Mouse (Mus musculus) heart, embryonic 12.5 days (tissue): ENCODE measurements at regions not wholly inside any gene's neighbourhood (a gene's known extent, or its start where the extent isn't known, plus 50 kb on each side); places are given as distances from the start of the nearest gene placed in this dataset.

Experiments used
- ATAC-seq: fragments of 200-750 bp; cut with Nextera tagmentation; 2 replicates; pipeline ENCODE4 v1.8.0; 2017; ENCODE audit warnings: moderate TSS enrichment, moderate library complexity; ENCODE audit not compliant: insufficient number of reproducible peaks, low FRiP score
- H3K27ac ChIP-seq: fragments of 300-500 bp; sonication (generic); 2 replicates; pipeline ENCODE4 v1.5.1; 2016; ENCODE audit warnings: mild to moderate bottlenecking, moderate library complexity; ENCODE audit not compliant: poor library complexity, severe bottlenecking
- H3K27me3 ChIP-seq: fragments of 300-500 bp; sonication (generic); replicated peaks from 2 replicates; pipeline ENCODE4 v1.6.1; 2016; ENCODE audit warnings: mild to moderate bottlenecking, moderate library complexity
- H3K36me3 ChIP-seq: fragments of 300-500 bp; sonication (generic); 2 replicates; pipeline ENCODE4 v1.6.1; 2016; ENCODE audit warnings: mild to moderate bottlenecking, moderate library complexity
- H3K4me1 ChIP-seq: fragments of 300-500 bp; sonication (generic); replicated peaks from 2 replicates; pipeline ENCODE4 v1.6.1; 2016; ENCODE audit warnings: mild to moderate bottlenecking
- H3K4me2 ChIP-seq: fragments of 300-500 bp; sonication (generic); 2 replicates; pipeline ENCODE4 v1.6.1; 2016; ENCODE audit warnings: mild to moderate bottlenecking, moderate library complexity
- H3K4me3 ChIP-seq: fragments of 300-500 bp; sonication (generic); 2 replicates; pipeline ENCODE4 v1.5.1; 2016; ENCODE audit warnings: mild to moderate bottlenecking
- H3K9ac ChIP-seq: fragments of 300-500 bp; sonication (generic); 2 replicates; pipeline ENCODE4 v1.6.1; 2016; ENCODE audit warnings: mild to moderate bottlenecking, moderate library complexity
- H3K9me3 ChIP-seq: fragments of 300-500 bp; sonication (generic); replicated peaks from 2 replicates; pipeline ENCODE4 v1.6.1; 2016; ENCODE audit warnings: mild to moderate bottlenecking, moderate library complexity
- WGBS: fragments of 180-500 bp; shearing (Covaris S2); methylation state at CpG from one replicate; pipeline ENCODE4 v1.1.7; 2016; 5-methylcytosine and 5-hydroxymethylcytosine counted together

DNA sequence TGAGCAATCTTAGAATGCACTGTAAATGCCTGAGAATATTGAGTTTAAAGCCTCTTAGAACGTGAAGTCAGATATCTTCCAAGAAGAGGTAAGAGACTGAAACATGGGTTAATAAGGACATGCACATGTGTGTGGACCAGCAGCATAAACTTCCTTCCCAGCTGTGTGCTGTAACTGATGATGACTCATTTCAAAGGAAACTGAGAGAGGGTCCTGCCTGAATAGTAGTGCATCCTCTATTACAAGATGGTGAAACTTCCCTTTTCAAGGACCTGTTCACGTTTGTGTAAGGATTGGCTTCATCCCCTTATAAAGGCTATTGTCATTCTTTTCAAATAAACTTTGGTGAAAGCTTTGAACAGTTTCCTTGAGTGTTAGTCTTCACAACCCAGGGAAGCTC lies 363.4 kb upstream of the Mmadhc start:
- Histone ChIP-seq H3K4me3 (no peak overlapping the region), H3K9ac (no peak overlapping the region), H3K27me3 (no peaks in the 10 kb centered on the region), H3K4me1 (no peaks in the 10 kb centered on the region), H3K27ac (no peak overlapping the region), H3K9me3 (no peaks in the 10 kb centered on the region), H3K4me2 (no peak overlapping the region), H3K36me3 (no peaks in the 10 kb centered on the region)
- 68% methylated on average over 2 of the region's 2 CpGs for WGBS
- ATAC-seq: no peak

DNA sequence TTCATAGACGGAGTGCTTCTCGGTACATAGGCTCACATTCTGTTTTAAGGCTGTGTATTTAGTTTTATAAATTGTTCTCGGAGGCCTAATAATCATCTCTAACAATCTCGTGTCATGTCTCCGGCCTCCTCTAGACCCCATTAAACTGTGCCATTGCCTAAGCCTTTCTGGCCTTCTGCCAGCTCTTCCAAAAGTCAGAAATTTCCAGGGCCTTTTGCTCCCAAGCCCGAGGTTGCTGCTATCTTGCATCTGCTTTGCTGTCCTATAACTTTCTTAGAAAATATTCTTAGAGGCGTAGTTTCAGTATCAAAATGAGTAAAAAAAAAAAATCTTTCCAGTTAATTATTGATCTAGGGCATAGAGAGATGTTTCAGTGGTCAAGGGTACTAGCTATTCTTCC lies 361.2 kb upstream of the Mmadhc start:
- ATAC-seq: no peak

DNA sequence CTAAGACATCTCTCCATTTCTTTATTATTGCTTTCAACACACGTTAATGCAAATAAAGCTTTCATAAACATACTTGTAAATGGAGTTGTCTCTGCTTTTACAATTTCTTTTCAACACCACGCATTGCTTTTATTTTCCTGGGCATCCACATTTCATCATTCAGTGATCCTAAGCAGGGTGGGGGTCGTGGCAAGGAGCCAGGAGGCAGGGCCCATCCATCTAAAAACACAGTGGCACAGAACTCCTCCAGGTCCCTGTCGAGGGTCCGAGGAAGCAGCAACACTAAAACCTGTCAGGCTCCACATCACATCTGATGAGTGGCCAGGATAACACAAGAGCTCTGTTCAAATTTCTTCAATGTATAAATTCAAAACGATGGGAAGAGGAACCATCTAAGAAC lies 359.8 kb upstream of the Mmadhc start:
- Histone ChIP-seq H3K27ac (no peak overlapping the region), H3K9me3 (no peaks in the 10 kb centered on the region), H3K4me2 (no peak overlapping the region), H3K27me3 (no peaks in the 10 kb centered on the region), H3K4me1 (no peaks in the 10 kb centered on the region), H3K4me3 (no peak overlapping the region), H3K36me3 (no peaks in the 10 kb centered on the region), H3K9ac (no peak overlapping the region)
- ATAC-seq: no peak
- WGBS: 73% methylated on average over 6 of the region's 6 CpGs

More for the DNA sequence above, 361.2 kb upstream of the Mmadhc start:
- WGBS: 76% methylated on average over 7 of the region's 7 CpGs
- no peak overlapping the region for H3K9ac ChIP-seq
- H3K36me3 ChIP-seq: no peaks in the 10 kb centered on the region
- no peaks in the 10 kb centered on the region for H3K27me3 ChIP-seq
- no peaks in the 10 kb centered on the region for H3K9me3 ChIP-seq
- no peak overlapping the region for H3K27ac ChIP-seq
- no peaks in the 10 kb centered on the region for H3K4me1 ChIP-seq
- no peak overlapping the region for H3K4me3 ChIP-seq
- no peak overlapping the region for H3K4me2 ChIP-seq

- ATAC-seq: no peak
- Histone ChIP-seq H3K4me1 (no peaks in the 10 kb centered on the region), H3K9ac (no peak overlapping the region), H3K4me3 (no peak overlapping the region), H3K27ac (no peak overlapping the region), H3K9me3 (no peaks in the 10 kb centered on the region), H3K27me3 (no peaks in the 10 kb centered on the region), H3K4me2 (no peak overlapping the region), H3K36me3 (no peaks in the 10 kb centered on the region)
- 72% methylated on average over 7 of the region's 7 CpGs for WGBS
Observed at GRCm38 (mm10) chr2:50654953-50655324, 358.3 kb upstream of the Mmadhc start.

DNA sequence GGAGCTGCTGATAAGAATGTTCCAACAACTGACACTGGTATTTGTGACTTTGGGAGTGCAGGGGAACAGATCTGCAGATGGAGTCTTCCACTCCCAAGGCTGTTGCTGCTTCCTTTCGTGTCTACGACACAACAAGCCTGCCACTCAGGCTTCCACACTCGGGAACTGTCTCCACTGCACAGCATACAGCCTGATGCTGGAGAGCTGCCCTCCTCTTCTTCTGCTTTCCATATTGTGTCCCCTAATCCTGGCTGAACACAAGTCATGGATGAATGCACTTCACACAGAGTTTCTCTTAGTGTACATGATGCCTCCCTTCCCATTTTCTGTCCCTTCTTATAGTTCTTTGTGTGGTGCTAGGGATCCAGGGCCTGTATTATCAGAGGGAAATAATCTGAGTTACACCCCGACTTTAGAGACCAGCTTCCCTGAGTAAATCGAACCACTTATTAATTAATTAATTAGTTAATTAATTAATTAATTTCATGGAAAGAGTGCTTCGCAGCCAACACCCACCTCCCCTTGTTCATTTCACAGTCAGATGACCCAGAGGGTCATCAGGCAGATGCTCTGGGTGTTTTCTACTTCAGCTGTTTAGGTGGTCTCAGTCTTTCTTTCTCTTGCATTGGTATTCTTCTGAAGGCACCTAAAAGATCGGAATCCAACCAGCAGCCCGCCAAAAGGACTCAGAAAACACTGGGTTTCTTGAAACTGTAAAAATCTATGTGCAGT lies 357.8 kb upstream of the Mmadhc start:
- no peaks in the 10 kb centered on the region for H3K4me1 ChIP-seq
- no peak for ATAC-seq
- no peaks in the 10 kb centered on the region for H3K27me3 ChIP-seq
- no peak overlapping the region for H3K4me3 ChIP-seq
- no peaks in the 10 kb centered on the region for H3K9me3 ChIP-seq
- 76% methylated on average over 8 of the region's 8 CpGs for WGBS
- no peaks in the 10 kb centered on the region for H3K36me3 ChIP-seq
- no peak overlapping the region for H3K4me2 ChIP-seq
- no peak overlapping the region for H3K27ac ChIP-seq
- H3K9ac ChIP-seq: no peak overlapping the region

GRCm38 (mm10) chr2:50653121-50653615 lies 356.6 kb upstream of the Mmadhc start:
- Histone ChIP-seq H3K9me3 (no peaks in the 10 kb centered on the region), H3K4me1 (no peaks in the 10 kb centered on the region), H3K36me3 (no peaks in the 10 kb centered on the region), H3K27ac (no peak overlapping the region), H3K9ac (no peak overlapping the region), H3K4me2 (no peak overlapping the region), H3K27me3 (no peaks in the 10 kb centered on the region), H3K4me3 (no peak overlapping the region)
- no peak for ATAC-seq
- 87% methylated on average over 3 of the region's 3 CpGs for WGBS

- ATAC-seq: no peak
- Histone ChIP-seq H3K27ac (no peak overlapping the region), H3K36me3 (no peaks in the 10 kb centered on the region), H3K27me3 (no peaks in the 10 kb centered on the region), H3K4me1 (no peaks in the 10 kb centered on the region), H3K9ac (no peak overlapping the region), H3K4me2 (no peak overlapping the region), H3K9me3 (no peaks in the 10 kb centered on the region), H3K4me3 (no peak overlapping the region)
- WGBS: 79% methylated on average over 3 of the region's 3 CpGs
Observed at GRCm38 (mm10) chr2:50649656-50650055, 353.1 kb upstream of the Mmadhc start.

DNA sequence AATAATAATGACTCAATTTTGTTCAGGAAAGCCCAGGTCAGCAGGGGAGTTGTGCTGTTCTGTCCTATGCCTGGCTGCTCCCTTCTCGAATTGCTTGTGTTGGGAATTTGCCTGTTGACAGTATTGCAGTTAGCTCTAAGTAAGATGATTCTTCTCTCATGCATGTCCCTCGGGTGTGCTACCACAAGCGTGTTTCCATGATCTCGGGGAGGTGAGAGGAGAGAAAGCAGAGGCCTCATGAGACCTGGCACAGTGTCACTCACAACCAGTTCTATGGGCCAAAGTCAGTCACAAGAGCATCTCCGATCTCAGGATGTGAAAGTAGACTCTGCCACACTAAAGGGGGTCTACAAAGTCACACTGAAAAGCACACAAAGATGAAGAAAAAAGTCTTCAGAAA lies 346.6 kb upstream of the Mmadhc start:
- no peak overlapping the region for H3K4me2 ChIP-seq
- H3K4me1 ChIP-seq: no peaks in the 10 kb centered on the region
- no peak for ATAC-seq
- no peaks in the 10 kb centered on the region for H3K9me3 ChIP-seq
- H3K9ac ChIP-seq: no peak overlapping the region
- no peaks in the 10 kb centered on the region for H3K27me3 ChIP-seq
- H3K27ac ChIP-seq: no peak overlapping the region
- no peaks in the 10 kb centered on the region for H3K36me3 ChIP-seq
- 74% methylated on average over 5 of the region's 5 CpGs for WGBS
- no peak overlapping the region for H3K4me3 ChIP-seq

DNA sequence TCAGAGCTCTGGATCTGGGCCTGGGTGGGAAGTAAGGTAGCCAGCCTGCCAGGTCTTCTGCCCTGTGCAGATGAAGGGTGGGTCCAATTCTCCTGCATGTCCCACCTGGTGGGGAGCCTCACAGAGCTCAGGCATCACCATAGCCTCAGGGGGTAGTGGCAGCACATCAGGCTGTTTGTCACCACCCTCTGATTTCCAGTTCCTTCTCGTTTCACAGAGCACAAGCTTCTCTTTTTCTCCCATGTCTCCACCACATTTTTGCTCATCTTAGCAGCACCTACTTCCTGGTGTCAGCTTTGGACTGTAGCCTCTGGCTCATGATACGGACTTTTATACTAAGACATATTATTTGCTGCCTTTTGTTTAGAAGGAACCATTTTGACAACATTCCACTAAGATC lies 345.6 kb upstream of the Mmadhc start:
- 60% methylated on average over 2 of the region's 2 CpGs for WGBS
- ATAC-seq: no peak

GRCm38 (mm10) chr2:50635896-50636295 lies 339.3 kb upstream of the Mmadhc start:
- 69% methylated on average over 2 of the region's 2 CpGs for WGBS
- Histone ChIP-seq H3K36me3 (no peaks in the 10 kb centered on the region), H3K4me2 (no peak overlapping the region), H3K4me3 (no peak overlapping the region), H3K27me3 (no peaks in the 10 kb centered on the region), H3K9ac (no peak overlapping the region), H3K4me1 (no peaks in the 10 kb centered on the region), H3K27ac (no peak overlapping the region), H3K9me3 (no peaks in the 10 kb centered on the region)
- no peak for ATAC-seq

More for the DNA sequence above, 345.6 kb upstream of the Mmadhc start:
- Histone ChIP-seq H3K27me3 (no peaks in the 10 kb centered on the region), H3K36me3 (no peaks in the 10 kb centered on the region), H3K9ac (no peak overlapping the region), H3K4me1 (no peaks in the 10 kb centered on the region), H3K4me2 (no peak overlapping the region), H3K9me3 (no peaks in the 10 kb centered on the region), H3K27ac (no peak overlapping the region), H3K4me3 (no peak overlapping the region)

DNA sequence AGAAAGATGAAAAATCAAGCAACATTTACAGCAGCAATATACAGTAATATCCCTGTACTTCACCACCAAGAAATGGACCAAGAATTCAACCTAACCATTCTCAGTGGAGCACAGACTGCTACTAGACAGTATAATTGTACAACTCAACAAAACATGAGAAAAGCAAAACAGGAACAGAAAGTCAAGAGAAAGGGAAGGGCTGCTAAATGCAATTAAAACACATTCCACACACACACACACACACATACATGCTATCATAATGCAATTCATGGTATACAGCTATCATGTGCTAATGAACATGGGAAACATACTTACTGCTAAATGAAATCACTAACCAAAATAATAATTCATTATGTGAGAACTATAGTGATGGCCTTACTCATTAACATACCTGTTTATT lies 335.2 kb upstream of the Mmadhc start:
- H3K27me3 ChIP-seq: no peaks in the 10 kb centered on the region
- no peaks in the 10 kb centered on the region for H3K9me3 ChIP-seq
- H3K27ac ChIP-seq: no peak overlapping the region
- H3K4me2 ChIP-seq: no peak overlapping the region
- no peaks in the 10 kb centered on the region for H3K4me1 ChIP-seq
- ATAC-seq: no peak
- H3K9ac ChIP-seq: no peak overlapping the region
- H3K4me3 ChIP-seq: no peak overlapping the region
- no peaks in the 10 kb centered on the region for H3K36me3 ChIP-seq

DNA sequence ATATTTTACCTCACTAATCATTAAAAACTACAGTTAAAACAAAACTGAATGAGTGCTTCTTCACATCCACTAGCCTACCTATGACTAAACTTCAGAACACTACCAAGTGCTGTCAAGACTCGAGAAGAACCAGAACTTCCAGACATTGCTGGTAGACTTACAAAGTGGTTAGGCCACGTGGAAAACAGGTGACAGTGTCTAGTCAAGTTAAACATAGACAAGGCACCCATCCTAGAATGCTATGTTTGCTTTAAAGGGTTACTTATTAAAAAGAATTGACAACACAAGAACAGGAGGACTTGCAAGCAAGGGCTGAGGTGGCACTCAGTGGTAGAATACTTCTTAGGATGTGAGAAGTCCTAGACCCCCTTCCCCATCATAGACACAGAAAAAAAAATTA lies 330.9 kb upstream of the Mmadhc start:
- H3K27me3 ChIP-seq: no peaks in the 10 kb centered on the region
- H3K4me2 ChIP-seq: no peak overlapping the region
- no peak overlapping the region for H3K4me3 ChIP-seq
- no peak overlapping the region for H3K9ac ChIP-seq
- WGBS: 64% methylated on average over 2 of the region's 2 CpGs
- no peak overlapping the region for H3K27ac ChIP-seq
- H3K9me3 ChIP-seq: no peaks in the 10 kb centered on the region
- no peaks in the 10 kb centered on the region for H3K36me3 ChIP-seq
- H3K4me1 ChIP-seq: no peaks in the 10 kb centered on the region
- no peak for ATAC-seq
